Mouse (Mus musculus) thymus, postnatal 14 days (tissue): ENCODE results near the gene Meaf6.
A peak's percentile ranks its signal among the peaks of the same experiment; 100 is the strongest.

Experiments
- DNase-seq: peaks from one replicate; pipeline ENCODE4 v3.0.0; 2021

The Meaf6 gene

DNA sequence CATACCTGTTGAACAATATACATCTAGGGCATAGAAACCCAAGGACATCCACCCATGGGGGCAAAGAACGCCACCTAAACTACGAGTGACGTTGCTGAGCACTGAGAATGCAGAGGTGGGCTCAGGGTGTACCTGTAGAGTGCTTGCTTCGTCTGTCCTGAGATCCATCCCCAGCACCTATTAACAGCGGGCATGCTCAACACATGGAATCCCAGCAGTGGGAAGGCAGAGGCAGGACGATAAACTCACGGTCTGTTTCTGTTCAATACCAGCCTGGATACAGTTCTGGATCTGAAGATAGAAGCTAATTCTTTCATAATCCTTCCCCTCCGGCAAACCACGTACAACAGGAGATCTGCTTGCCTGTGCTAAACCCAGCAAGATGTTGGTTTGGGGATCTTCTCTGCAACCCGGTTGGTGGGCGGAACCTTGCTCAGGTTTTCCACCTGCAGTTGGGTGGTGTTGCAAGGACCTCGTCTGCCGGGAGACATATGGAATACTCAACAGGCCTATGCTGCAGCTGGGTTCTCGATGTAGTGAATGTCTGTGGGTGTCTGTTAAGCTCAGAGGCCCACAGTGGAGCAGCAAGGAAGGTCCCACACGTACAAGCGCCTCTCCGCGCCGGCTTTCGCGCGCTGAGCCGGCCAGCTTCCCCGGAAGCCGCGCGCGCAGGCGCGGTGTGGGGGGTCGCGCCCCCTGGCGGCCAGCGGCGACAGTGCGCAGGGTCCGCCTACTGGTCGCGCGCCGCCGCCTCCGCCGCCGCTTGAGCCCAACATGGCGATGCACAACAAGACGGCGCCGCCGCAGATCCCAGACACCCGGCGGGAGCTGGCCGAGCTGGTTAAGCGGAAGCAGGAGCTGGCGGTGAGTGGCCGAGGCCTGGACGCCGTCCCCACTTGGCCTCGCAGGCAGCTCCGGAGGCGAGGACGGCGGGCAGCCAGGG lies at the start of gene Meaf6:
Gene Meaf6, plus strand, starts transcription at position 732 of the 943 bp plus-strand sequence.
- DNase-seq, result peak; percentile 94

GRCm38 (mm10) chr4:125044454-125044853 lies 40.5 kb upstream of the Meaf6 start:
- DNase-seq, result no peak

DNA sequence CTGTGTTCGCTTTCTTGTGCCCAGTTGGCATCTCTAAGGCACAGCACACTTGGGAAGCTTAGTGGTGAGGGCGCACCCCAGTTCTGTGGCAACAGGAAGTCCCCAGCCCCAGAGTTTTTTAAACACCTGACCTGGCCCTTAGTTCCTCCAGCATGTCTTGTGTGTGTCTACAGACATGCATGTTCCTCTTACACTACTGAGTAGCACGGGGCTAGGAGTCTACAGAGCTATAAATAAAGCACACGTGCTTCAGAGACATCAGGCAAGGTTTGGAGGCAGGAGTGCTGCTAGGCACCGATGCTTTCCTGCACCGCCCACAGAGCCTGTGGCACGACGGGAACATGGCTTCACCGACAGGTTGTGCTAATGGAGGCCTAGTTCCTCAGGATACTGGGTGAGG lies 29.5 kb upstream of the Meaf6 start:
- DNase-seq, result no peak

DNA sequence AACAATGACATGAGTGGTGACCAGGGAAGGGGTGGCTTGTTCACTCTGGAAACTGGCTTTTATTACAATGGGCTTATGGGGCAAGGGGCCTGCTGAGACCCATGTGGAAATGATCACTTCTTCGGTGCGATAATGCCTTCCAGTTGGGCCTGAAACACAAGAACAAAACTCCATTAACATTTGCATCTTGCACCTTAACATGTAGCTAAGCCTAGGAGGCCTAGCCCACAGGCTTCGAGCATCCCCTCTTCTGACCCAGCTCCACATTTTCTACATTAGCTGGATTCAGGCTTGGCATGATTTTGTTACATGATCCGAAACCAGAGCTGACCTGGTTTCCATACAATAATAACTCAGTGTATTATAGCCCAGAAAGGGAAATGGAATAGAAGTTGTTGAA lies 28.5 kb upstream of the Meaf6 start:
- DNase-seq, result no peak

DNA sequence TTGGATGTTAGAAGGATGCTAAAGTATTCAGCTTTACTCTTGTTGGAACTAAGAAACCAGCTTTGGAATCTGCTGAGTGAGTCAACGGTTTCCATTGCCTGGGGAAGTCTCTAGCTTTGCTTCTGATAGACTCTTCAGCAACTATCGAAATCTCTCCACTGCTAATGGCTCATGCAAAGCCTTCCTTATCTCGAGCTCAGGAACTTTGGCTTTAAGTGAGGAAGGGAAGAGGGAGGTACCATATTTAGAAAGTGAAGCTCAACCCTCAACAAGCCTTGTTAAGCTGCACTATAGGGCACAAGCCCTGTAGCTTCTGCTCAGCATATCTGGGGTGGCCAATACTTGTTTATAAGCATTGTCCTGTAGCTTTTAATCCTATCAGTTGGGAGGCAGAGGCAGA lies 27.7 kb upstream of the Meaf6 start:
- no peak for DNase-seq

- DNase-seq, result no peak
Observed at GRCm38 (mm10) chr4:125058033-125058432, 26.9 kb upstream of the Meaf6 start.

- DNase-seq, result peak; percentile 56
Observed at GRCm38 (mm10) chr4:125059025-125059424, 25.9 kb upstream of the Meaf6 start.

- DNase-seq, result no peak
Observed at GRCm38 (mm10) chr4:125063829-125064228, 21.1 kb upstream of the Meaf6 start.

DNA sequence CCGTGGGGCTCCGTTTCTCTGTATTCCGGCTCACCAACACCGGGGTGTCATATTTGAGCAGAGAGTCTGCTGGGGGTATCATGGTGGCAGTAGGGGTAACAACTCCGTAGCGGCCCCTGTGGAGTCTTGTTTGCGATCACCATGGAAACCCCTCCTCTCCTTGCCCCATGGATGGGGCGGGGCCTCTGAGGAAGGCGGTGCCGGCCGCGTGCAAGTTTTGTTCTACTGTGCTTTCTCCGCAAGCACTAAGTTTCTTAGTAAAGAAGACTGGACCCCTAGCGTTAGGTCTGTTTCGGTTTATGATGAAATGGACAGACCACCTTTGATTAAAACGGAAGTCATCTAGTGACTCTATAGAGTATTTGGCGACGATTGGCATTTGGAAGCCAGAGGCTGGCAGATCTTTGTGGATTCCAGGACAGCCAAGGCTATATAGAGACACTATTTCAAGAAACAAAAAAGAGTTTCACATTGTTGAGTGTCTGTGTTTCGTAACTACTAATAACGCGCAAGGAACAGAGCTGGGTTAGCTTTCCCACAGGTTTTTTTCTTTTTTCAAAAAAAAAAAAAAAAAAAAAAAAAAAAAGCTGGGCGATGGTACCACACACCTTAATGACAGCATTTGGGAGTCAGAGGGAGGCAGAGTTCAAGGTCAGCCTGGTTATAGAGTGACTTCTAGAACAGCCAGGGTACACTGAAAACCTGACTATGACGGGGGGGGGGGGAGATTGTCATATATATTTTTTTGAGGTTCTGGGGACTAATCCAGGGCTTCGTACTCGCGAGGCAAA lies 19.2 kb upstream of the Meaf6 start, which contains the start of gene Dnali1:
Gene Dnali1, minus strand, starts transcription at position 187 of the 791 bp plus-strand sequence.
- peak; percentile 76 for DNase-seq

- peak; percentile 93 for DNase-seq
Observed at GRCm38 (mm10) chr4:125066490-125067370, 18.2 kb upstream of the Meaf6 start, which contains the start of gene Snip1. Gene Snip1, plus strand, starts transcription at chr4:125066672.

DNA sequence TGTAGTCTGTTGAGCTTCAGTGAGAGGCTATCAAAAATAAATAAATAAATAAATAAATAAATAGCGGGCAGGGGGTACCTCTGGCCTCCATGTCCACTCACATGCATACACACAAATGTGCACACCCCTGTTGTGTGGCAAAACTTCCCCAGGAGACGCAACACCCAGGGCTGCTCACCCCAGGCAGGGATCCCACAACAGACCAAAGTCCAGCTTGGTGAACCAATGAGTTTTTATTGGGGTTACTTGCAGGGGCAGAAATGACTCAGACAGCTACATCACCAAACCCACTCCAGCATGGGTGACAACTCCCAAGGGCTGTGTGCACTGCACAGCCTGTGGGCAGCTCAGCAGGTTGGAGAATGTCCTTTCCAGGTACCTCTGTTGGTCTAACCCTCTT lies 7.2 kb upstream of the Meaf6 start:
- no peak for DNase-seq

DNA sequence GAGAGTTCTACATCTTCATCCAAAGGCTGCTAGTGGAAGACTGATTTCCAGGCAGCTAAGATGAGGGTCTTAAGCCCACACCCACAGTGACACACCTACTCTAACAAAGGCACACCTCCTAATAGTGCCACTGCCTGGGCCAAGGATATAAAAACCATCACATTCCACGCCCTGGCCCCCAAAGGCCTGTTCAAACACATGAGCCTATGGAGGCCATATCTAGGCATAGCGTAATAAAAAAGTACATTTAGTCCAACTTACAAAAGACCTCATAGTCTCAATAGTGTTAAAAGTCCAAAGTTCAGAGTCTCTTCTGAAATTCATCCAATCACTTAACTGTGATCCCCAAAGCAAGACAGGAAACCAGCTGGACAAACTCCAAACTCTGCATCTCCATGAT lies 6.2 kb upstream of the Meaf6 start:
- DNase-seq, result no peak

- DNase-seq, result peak; percentile 81
Observed at GRCm38 (mm10) chr4:125085346-125085841, 460 bp downstream of the Meaf6 start.

- DNase-seq, result no peak
Observed at GRCm38 (mm10) chr4:125093031-125093430, 8.1 kb downstream of the Meaf6 start.

DNA sequence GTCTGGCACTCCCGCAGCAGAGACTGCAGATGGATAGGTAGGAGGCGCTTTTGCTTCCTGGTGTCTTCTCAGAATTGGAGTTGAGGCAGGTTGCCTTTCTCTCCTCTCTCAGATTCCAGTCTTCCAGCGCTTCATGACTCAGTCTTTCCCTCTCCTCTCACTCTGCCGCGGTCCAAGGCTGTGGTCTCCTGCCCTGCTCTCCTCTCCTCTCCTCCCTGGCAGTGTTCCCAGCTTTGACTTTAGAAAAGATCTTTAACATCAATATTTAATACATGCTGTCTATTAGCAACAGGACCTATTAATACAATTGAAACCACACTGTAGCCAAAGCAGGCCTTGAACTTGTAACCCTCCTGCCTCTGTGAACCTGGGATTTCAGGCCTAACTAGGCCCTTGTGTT lies 11.1 kb downstream of the Meaf6 start:
- no peak for DNase-seq

DNA sequence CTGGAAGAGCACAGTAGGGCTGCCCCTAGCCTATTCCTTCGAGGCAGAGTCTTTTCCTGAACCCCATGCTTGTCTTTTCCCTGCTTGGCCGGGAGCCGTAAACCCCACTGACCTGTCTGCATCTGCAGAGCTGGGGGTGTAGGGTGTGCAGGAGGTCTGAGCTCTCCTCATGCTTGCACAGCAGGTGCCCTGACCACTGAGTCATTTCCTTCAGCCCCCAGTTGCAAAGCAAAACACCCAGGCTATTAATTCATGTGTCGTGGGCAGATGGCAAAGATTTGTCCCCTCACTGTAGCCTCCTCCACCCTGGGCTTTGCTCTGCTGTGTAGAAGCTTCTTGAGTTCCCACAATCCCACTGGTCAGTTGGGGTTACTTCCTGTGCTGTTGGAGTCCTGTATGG lies 12.5 kb downstream of the Meaf6 start:
- no peak for DNase-seq

GRCm38 (mm10) chr4:125099458-125099857 lies 14.5 kb downstream of the Meaf6 start:
- peak; percentile 85 for DNase-seq

GRCm38 (mm10) chr4:125101334-125101733 lies 16.4 kb downstream of the Meaf6 start:
- no peak for DNase-seq

- no peak for DNase-seq
Observed at GRCm38 (mm10) chr4:125105354-125105753, 20.4 kb downstream of the Meaf6 start.

GRCm38 (mm10) chr4:125114638-125115037 lies 29.7 kb downstream of the Meaf6 start:
- DNase-seq, result peak; percentile 89

DNA sequence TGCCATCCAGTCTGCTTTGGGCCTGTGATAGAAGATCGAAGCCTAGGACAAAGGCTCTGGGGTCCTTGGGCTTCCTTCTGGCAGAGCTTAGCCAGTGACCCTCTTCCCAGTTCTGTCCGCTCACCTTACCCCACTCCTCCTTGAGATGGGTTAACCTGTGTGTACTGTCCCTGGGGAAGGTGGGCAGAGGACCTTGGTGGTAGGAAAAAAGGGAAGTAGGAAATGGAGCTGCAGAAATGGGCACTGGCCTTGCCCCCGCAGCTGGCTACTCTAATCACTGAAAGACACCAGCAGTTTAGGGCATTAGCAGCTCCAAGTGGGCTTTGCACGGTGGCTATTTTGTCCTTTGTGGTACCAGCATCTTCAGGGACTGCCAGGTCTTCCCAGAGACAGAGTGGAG lies 30.1 kb downstream of the Meaf6 start:
- no peak for DNase-seq

DNA sequence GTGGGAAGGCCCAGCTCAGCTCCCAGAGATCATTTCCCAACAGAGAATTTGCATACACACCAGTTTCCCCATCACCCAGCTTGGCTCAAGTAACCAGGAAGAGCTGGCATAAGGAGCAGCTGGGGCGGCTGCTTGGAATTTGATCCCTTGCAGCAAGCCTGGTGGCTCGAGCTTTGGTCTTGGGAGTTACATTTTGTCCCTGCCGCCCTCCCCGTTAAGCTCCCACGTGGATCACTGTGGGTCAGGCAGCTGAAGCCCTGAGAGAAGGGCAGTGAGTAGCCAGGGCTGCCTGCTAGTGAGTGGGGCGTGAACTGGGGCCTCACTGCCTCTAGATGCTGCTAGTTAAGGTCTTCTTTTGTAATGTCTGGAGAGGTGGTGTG lies 30.8 kb downstream of the Meaf6 start:
- DNase-seq, result no peak
